Mouse (Mus musculus): ENCODE data around the gene Abi3bp. TPM values are rescaled to one million over a fixed set of nuclear protein-coding genes. Genes with fewer than 3 reads are reported as not detected.

The Abi3bp gene
- polyA plus RNA-seq, 1 experiment from 2014 or later, result 0.39 TPM

- no peak for ATAC-seq (replicated peaks; ENCODE audit: insufficient number of reproducible peaks, low FRiP score, low TSS enrichment)
- Histone ChIP-seq H3K27ac (ENCODE audit: low read depth, low read length) (no peak overlapping the region), H3K9me3 (replicated peaks; ENCODE audit: control insufficient read depth, low read length) (no peaks in the 10 kb centered on the region), H3K4me1 (ENCODE audit: control insufficient read depth, insufficient read depth, low read length) (no peaks in the 10 kb centered on the region), H3K9ac (ENCODE audit: low read depth, low read length) (no peak overlapping the region), H3K4me2 (no peak overlapping the region), H3K27me3 (ENCODE audit: control insufficient read depth, insufficient read depth, low read length) (no peaks in the 10 kb centered on the region), H3K4me3 (ENCODE audit: low read depth, low read length) (no peak overlapping the region), H3K36me3 (ENCODE audit: control insufficient read depth, insufficient read depth, low read length) (no peaks in the 10 kb centered on the region)
- WGBS (ENCODE audit: insufficient replicate concordance), result 45% methylated on average over 3 of the region's 3 CpGs
These were observed 22.8 kb downstream of the Abi3bp start for GRCm38 (mm10) chr16:56500441-56500840.

GRCm38 (mm10) chr16:56501101-56501500 lies 23.4 kb downstream of the Abi3bp start:
- Histone ChIP-seq H3K4me1 (ENCODE audit: control insufficient read depth, insufficient read depth, low read length) (no peaks in the 10 kb centered on the region), H3K27ac (ENCODE audit: low read depth, low read length) (no peak overlapping the region), H3K36me3 (ENCODE audit: control insufficient read depth, insufficient read depth, low read length) (no peaks in the 10 kb centered on the region), H3K27me3 (ENCODE audit: control insufficient read depth, insufficient read depth, low read length) (no peaks in the 10 kb centered on the region), H3K9me3 (replicated peaks; ENCODE audit: control insufficient read depth, low read length) (no peaks in the 10 kb centered on the region), H3K4me3 (ENCODE audit: low read depth, low read length) (no peak overlapping the region), H3K9ac (ENCODE audit: low read depth, low read length) (no peak overlapping the region), H3K4me2 (no peak overlapping the region)
- WGBS (ENCODE audit: insufficient replicate concordance), result 75% methylated on average over 6 of the region's 6 CpGs
- ATAC-seq (replicated peaks; ENCODE audit: insufficient number of reproducible peaks, low FRiP score, low TSS enrichment), result no peak

- Histone ChIP-seq H3K4me2 (no peak overlapping the region), H3K36me3 (ENCODE audit: control insufficient read depth, insufficient read depth, low read length) (no peaks in the 10 kb centered on the region), H3K4me3 (ENCODE audit: low read depth, low read length) (no peak overlapping the region), H3K27ac (ENCODE audit: low read depth, low read length) (no peak overlapping the region), H3K27me3 (ENCODE audit: control insufficient read depth, insufficient read depth, low read length) (no peaks in the 10 kb centered on the region), H3K9ac (ENCODE audit: low read depth, low read length) (no peak overlapping the region), H3K9me3 (replicated peaks; ENCODE audit: control insufficient read depth, low read length) (no peaks in the 10 kb centered on the region), H3K4me1 (ENCODE audit: control insufficient read depth, insufficient read depth, low read length) (no peaks in the 10 kb centered on the region)
- 28% methylated on average over 2 of the region's 2 CpGs for WGBS (ENCODE audit: insufficient replicate concordance)
- no peak for ATAC-seq (replicated peaks; ENCODE audit: insufficient number of reproducible peaks, low FRiP score, low TSS enrichment)
These were observed 23.8 kb downstream of the Abi3bp start for GRCm38 (mm10) chr16:56501513-56501912.

GRCm38 (mm10) chr16:56502134-56502533 lies 24.5 kb downstream of the Abi3bp start:
- WGBS (ENCODE audit: insufficient replicate concordance), result 73% methylated on average over 3 of the region's 3 CpGs
- Histone ChIP-seq H3K9me3 (replicated peaks; ENCODE audit: control insufficient read depth, low read length) (no peaks in the 10 kb centered on the region), H3K27ac (ENCODE audit: low read depth, low read length) (no peak overlapping the region), H3K9ac (ENCODE audit: low read depth, low read length) (no peak overlapping the region), H3K4me3 (ENCODE audit: low read depth, low read length) (no peak overlapping the region), H3K36me3 (ENCODE audit: control insufficient read depth, insufficient read depth, low read length) (no peaks in the 10 kb centered on the region), H3K27me3 (ENCODE audit: control insufficient read depth, insufficient read depth, low read length) (no peaks in the 10 kb centered on the region), H3K4me1 (ENCODE audit: control insufficient read depth, insufficient read depth, low read length) (no peaks in the 10 kb centered on the region), H3K4me2 (no peak overlapping the region)
- no peak for ATAC-seq (replicated peaks; ENCODE audit: insufficient number of reproducible peaks, low FRiP score, low TSS enrichment)

- Histone ChIP-seq H3K9me3 (replicated peaks; ENCODE audit: control insufficient read depth, low read length) (no peaks in the 10 kb centered on the region), H3K36me3 (ENCODE audit: control insufficient read depth, insufficient read depth, low read length) (no peaks in the 10 kb centered on the region), H3K4me3 (ENCODE audit: low read depth, low read length) (no peak overlapping the region), H3K4me1 (ENCODE audit: control insufficient read depth, insufficient read depth, low read length) (no peaks in the 10 kb centered on the region), H3K4me2 (no peak overlapping the region), H3K27me3 (ENCODE audit: control insufficient read depth, insufficient read depth, low read length) (no peaks in the 10 kb centered on the region), H3K9ac (ENCODE audit: low read depth, low read length) (no peak overlapping the region), H3K27ac (ENCODE audit: low read depth, low read length) (no peak overlapping the region)
- ATAC-seq (replicated peaks; ENCODE audit: insufficient number of reproducible peaks, low FRiP score, low TSS enrichment), result no peak
- 75% methylated on average over 2 of the region's 2 CpGs for WGBS (ENCODE audit: insufficient replicate concordance)
These were observed 26.3 kb downstream of the Abi3bp start for GRCm38 (mm10) chr16:56503941-56504340.

GRCm38 (mm10) chr16:56518024-56518423 lies 40.3 kb downstream of the Abi3bp start:
- Histone ChIP-seq H3K4me2 (no peak overlapping the region), H3K4me1 (ENCODE audit: control insufficient read depth, insufficient read depth, low read length) (no peaks in the 10 kb centered on the region), H3K27ac (ENCODE audit: low read depth, low read length) (no peak overlapping the region), H3K9ac (ENCODE audit: low read depth, low read length) (no peak overlapping the region), H3K36me3 (ENCODE audit: control insufficient read depth, insufficient read depth, low read length) (no peaks in the 10 kb centered on the region), H3K27me3 (ENCODE audit: control insufficient read depth, insufficient read depth, low read length) (no peaks in the 10 kb centered on the region), H3K4me3 (ENCODE audit: low read depth, low read length) (no peak overlapping the region), H3K9me3 (replicated peaks; ENCODE audit: control insufficient read depth, low read length) (no peaks in the 10 kb centered on the region)
- WGBS (ENCODE audit: insufficient replicate concordance), result 68% methylated on average over 9 of the region's 9 CpGs
- no peak for ATAC-seq (replicated peaks; ENCODE audit: insufficient number of reproducible peaks, low FRiP score, low TSS enrichment)

GRCm38 (mm10) chr16:56524359-56524758 lies 46.7 kb downstream of the Abi3bp start:
- WGBS (ENCODE audit: insufficient replicate concordance), result 30% methylated on average over 8 of the region's 8 CpGs

GRCm38 (mm10) chr16:56526482-56526881 lies 48.8 kb downstream of the Abi3bp start:
- no peak overlapping the region for H3K9ac ChIP-seq (ENCODE audit: low read depth, low read length)
- H3K4me1 ChIP-seq (ENCODE audit: control insufficient read depth, insufficient read depth, low read length), result no peaks in the 10 kb centered on the region
- H3K27ac ChIP-seq (ENCODE audit: low read depth, low read length), result no peak overlapping the region
- no peaks in the 10 kb centered on the region for H3K27me3 ChIP-seq (ENCODE audit: control insufficient read depth, insufficient read depth, low read length)
- no peaks in the 10 kb centered on the region for H3K36me3 ChIP-seq (ENCODE audit: control insufficient read depth, insufficient read depth, low read length)
- 88% methylated on average over 1 of the region's 1 CpGs for WGBS (ENCODE audit: insufficient replicate concordance)
- no peak overlapping the region for H3K4me3 ChIP-seq (ENCODE audit: low read depth, low read length)
- no peaks in the 10 kb centered on the region for H3K9me3 ChIP-seq (replicated peaks; ENCODE audit: control insufficient read depth, low read length)
- ATAC-seq (replicated peaks; ENCODE audit: insufficient number of reproducible peaks, low FRiP score, low TSS enrichment), result no peak
- no peak overlapping the region for H3K4me2 ChIP-seq

More at GRCm38 (mm10) chr16:56524359-56524758, 46.7 kb downstream of the Abi3bp start:
- Histone ChIP-seq H3K4me2 (no peak overlapping the region), H3K4me3 (ENCODE audit: low read depth, low read length) (no peak overlapping the region), H3K27ac (ENCODE audit: low read depth, low read length) (no peak overlapping the region), H3K4me1 (ENCODE audit: control insufficient read depth, insufficient read depth, low read length) (no peaks in the 10 kb centered on the region), H3K9me3 (replicated peaks; ENCODE audit: control insufficient read depth, low read length) (no peaks in the 10 kb centered on the region), H3K27me3 (ENCODE audit: control insufficient read depth, insufficient read depth, low read length) (no peaks in the 10 kb centered on the region), H3K9ac (ENCODE audit: low read depth, low read length) (no peak overlapping the region), H3K36me3 (ENCODE audit: control insufficient read depth, insufficient read depth, low read length) (no peaks in the 10 kb centered on the region)
- ATAC-seq (replicated peaks; ENCODE audit: insufficient number of reproducible peaks, low FRiP score, low TSS enrichment), result no peak

- no peak for ATAC-seq (replicated peaks; ENCODE audit: insufficient number of reproducible peaks, low FRiP score, low TSS enrichment)
- Histone ChIP-seq H3K9ac (ENCODE audit: low read depth, low read length) (no peak overlapping the region), H3K27me3 (ENCODE audit: control insufficient read depth, insufficient read depth, low read length) (no peaks in the 10 kb centered on the region), H3K4me2 (no peak overlapping the region), H3K36me3 (ENCODE audit: control insufficient read depth, insufficient read depth, low read length) (no peaks in the 10 kb centered on the region), H3K4me1 (ENCODE audit: control insufficient read depth, insufficient read depth, low read length) (no peaks in the 10 kb centered on the region), H3K27ac (ENCODE audit: low read depth, low read length) (no peak overlapping the region), H3K9me3 (replicated peaks; ENCODE audit: control insufficient read depth, low read length) (no peaks in the 10 kb centered on the region), H3K4me3 (ENCODE audit: low read depth, low read length) (no peak overlapping the region)
- WGBS (ENCODE audit: insufficient replicate concordance), result 60% methylated on average over 3 of the region's 3 CpGs
These were observed 50.5 kb downstream of the Abi3bp start for GRCm38 (mm10) chr16:56528079-56528688.
